Mouse (Mus musculus) neural tube, embryonic 12.5 days (tissue): ENCODE data around the gene Drg2. TPM values are rescaled to one million over a fixed set of nuclear protein-coding genes. Genes with fewer than 3 reads are reported as not detected.

Experiments used
- ATAC-seq: fragments of 200-750 bp; cut with Nextera tagmentation; 2 replicates; pipeline ENCODE4 v1.8.0; 2017; ENCODE audit warnings: low read depth, mild to moderate bottlenecking, moderate TSS enrichment, moderate library complexity; ENCODE audit not compliant: low FRiP score
- H3K27ac ChIP-seq: fragments of 300-500 bp; sonication (generic); 2 replicates; pipeline ENCODE4 v1.5.1; 2016
- H3K27me3 ChIP-seq: fragments of 300-500 bp; sonication (generic); replicated peaks from 2 replicates; pipeline ENCODE4 v1.6.1; 2016; ENCODE audit warnings: mild to moderate bottlenecking
- H3K36me3 ChIP-seq: fragments of 300-500 bp; sonication (generic); 2 replicates; pipeline ENCODE4 v1.6.1; 2016; ENCODE audit warnings: mild to moderate bottlenecking
- H3K4me1 ChIP-seq: fragments of 300-500 bp; sonication (generic); 2 replicates; pipeline ENCODE4 v1.6.1; 2016
- H3K4me2 ChIP-seq: fragments of 300-500 bp; sonication (generic); replicated peaks from 2 replicates; pipeline ENCODE4 v1.6.1; 2016; ENCODE audit warnings: mild to moderate bottlenecking
- H3K4me3 ChIP-seq: fragments of 300-500 bp; sonication (generic); 2 replicates; pipeline ENCODE4 v1.5.1; 2016
- H3K9ac ChIP-seq: fragments of 300-500 bp; sonication (generic); 2 replicates; pipeline ENCODE4 v1.6.1; 2016; ENCODE audit warnings: mild to moderate bottlenecking
- H3K9me3 ChIP-seq: fragments of 300-500 bp; sonication (generic); 2 replicates; pipeline ENCODE4 v1.6.1; 2016; ENCODE audit warnings: mild to moderate bottlenecking
- WGBS: fragments of 180-500 bp; shearing (Covaris S2); methylation state at CpG from one replicate; pipeline ENCODE4 v1.1.7; 2016; 5-methylcytosine and 5-hydroxymethylcytosine counted together
- polyA plus RNA-seq: library from polyadenylated mRNA; unstranded; fragments of >200 nt; fragmentation: Nextera tagmentation; extraction: Ambion mirVana; gene quantifications from 2 replicates; pipeline ENCODE4 v1.2.1, GENCODE M21; 2016

Drg2 gene
- polyA plus RNA-seq = 103 TPM in 2 replicates

DNA sequence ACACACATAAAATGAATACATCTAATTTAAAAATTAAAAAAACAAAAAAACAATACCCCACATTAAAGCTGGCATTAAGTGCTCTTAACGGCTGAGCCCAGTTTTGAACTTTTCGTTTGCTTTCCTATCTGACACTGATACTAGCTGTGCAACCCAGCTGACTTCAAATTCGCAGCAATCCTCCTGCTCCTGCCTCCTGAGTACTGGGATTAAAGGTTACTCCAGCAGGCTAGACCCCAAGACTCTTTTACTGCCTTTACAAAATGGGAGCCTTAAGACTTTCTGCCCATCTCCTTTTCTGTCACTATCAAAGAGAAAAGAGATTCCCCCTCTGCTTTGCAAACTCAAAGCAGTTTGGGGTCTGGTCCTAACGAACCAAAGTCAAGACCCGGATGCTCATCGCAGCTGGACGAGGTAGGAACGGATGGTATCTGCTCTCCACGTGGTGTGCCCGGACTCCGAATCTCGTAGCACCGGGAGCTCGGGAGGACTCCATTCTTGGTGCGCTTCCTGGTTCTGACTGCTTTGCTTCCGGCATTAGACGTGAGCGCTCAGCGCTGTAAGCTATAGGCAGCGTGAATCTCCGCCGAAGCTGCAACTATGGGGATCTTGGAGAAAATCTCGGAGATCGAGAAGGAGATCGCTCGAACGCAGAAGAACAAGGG is at the start of gene Drg2:
Gene Drg2 (plus strand): TSS at position 512 of the 665 bp plus-strand sequence.
- peak; percentile 80 for ATAC-seq
- peaks cover 29% of the 10 kb centered on the region for H3K36me3 ChIP-seq
- peak within 1 kb of the TSS; percentile 22; the same call in 1 of the 2 replicates for H3K27ac ChIP-seq
- H3K4me3 ChIP-seq = peak within 1 kb of the TSS; percentile 72
- H3K4me1 ChIP-seq = peaks cover 9% of the 10 kb centered on the region
- peak within 1 kb of the TSS; percentile 86 for H3K9ac ChIP-seq
- 5% methylated on average over 27 of the region's 27 CpGs for WGBS
- H3K4me2 ChIP-seq = peak within 1 kb of the TSS; percentile 84
- no peaks in the 10 kb centered on the region for H3K27me3 ChIP-seq
- H3K9me3 ChIP-seq = no peaks in the 10 kb centered on the region

DNA sequence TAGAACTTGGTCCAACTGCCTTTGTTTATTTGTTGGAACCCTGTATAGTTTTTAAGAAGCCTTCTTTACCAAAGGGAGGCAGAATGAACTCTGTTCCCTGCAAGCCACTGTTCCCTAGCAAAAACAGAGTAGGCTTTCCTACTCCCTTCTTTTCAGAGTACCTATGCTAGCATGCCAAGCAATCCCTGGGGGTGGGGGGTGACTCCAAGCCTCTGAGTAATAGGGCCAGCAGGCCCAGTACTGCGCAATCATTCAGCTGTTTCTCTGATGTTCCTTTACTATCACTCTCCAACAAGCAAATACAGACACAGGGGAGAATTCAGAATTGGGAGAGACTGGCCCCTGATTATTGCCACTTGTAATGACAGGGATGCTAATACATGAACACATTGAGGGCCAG is 47.8 kb upstream of the Drg2 start:
- H3K9ac ChIP-seq = no peak overlapping the region
- no peaks in the 10 kb centered on the region for H3K27me3 ChIP-seq
- H3K27ac ChIP-seq = no peak overlapping the region
- H3K4me1 ChIP-seq = no peaks in the 10 kb centered on the region
- H3K4me3 ChIP-seq = no peak overlapping the region
- no peaks in the 10 kb centered on the region for H3K9me3 ChIP-seq
- H3K4me2 ChIP-seq = no peak overlapping the region
- H3K36me3 ChIP-seq = peaks cover 59% of the 10 kb centered on the region
- no peak for ATAC-seq
- WGBS = 100% methylated on average over 1 of the region's 1 CpGs

DNA sequence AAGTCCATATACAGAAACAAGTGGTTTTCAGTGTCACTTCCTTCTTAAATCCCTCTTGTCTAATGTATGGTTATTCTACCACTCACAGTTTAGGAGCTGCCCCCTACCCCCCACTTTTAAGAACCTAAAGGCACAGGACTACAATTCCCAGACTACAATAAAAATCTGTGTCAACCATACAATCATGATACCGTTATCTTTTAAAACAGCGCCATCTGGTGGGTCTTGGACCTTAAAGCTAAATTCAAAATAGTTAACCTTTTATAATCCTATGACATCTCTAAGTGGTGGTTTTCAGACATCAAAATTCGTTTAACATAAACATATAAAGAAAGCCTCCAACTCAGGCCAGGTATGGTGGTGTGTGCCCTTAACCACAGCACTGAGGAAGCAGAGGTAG is 42.2 kb upstream of the Drg2 start:
- Histone ChIP-seq H3K36me3 (peaks cover 14% of the 10 kb centered on the region), H3K4me1 (peaks cover 12% of the 10 kb centered on the region), H3K9ac (no peak overlapping the region), H3K9me3 (no peaks in the 10 kb centered on the region), H3K4me3 (no peak overlapping the region), H3K27me3 (no peaks in the 10 kb centered on the region), H3K27ac (no peak overlapping the region), H3K4me2 (no peak overlapping the region)
- WGBS = 15% methylated on average over 3 of the region's 3 CpGs
- no peak for ATAC-seq

DNA sequence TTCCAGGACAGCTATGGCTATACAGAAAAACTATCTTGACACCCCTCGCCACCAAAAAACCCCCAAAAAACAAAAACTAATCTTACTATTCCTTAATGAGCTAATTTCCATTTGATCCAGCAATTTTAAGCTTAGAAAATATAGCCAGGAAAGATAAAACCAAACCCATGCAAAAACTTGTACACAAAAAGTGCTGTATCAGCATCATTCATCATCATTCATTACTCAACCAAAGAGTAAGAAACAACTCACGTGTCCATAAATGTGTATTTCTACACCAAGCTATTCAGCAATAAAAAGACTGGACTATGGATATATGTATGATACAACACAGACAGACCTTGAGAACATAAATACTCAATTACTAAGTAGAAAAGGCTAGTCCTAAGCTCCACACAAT is 41.5 kb upstream of the Drg2 start:
- Histone ChIP-seq H3K4me3 (no peak overlapping the region), H3K27me3 (no peaks in the 10 kb centered on the region), H3K9me3 (no peaks in the 10 kb centered on the region), H3K4me2 (no peak overlapping the region), H3K4me1 (peaks cover 12% of the 10 kb centered on the region), H3K27ac (no peak overlapping the region), H3K36me3 (peaks cover 8% of the 10 kb centered on the region), H3K9ac (no peak overlapping the region)
- ATAC-seq = no peak
- 88% methylated on average over 2 of the region's 2 CpGs for WGBS

DNA sequence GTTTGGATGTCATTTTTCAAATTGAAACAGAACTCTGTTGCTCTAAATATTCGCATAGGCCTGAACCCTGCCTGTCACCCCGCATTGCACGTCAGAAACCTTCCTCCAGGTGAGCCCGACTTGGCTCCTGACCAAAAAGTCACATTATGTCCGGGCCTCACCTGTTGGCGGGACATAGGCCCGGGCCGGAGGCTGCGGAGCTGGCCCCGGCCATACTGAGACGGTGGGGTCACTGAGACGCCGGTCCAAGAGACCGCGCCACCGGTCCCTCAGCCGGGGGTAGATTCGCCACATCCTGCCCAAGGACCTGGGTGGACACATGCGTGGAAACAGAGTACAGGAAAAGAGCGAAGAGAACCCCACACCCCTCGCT is 37.8 kb upstream of the Drg2 start:
- Histone ChIP-seq H3K4me1 (peaks cover 23% of the 10 kb centered on the region), H3K4me3 (peak overlapping the region; percentile 88), H3K9ac (peak overlapping the region; percentile 80), H3K36me3 (no peaks in the 10 kb centered on the region), H3K27ac (no peak overlapping the region), H3K27me3 (no peaks in the 10 kb centered on the region), H3K4me2 (peak overlapping the region; percentile 96), H3K9me3 (no peaks in the 10 kb centered on the region)
- ATAC-seq = no peak; the same call in 1 of the 2 replicates
- under 1% methylated on average over 21 of the region's 21 CpGs for WGBS

DNA sequence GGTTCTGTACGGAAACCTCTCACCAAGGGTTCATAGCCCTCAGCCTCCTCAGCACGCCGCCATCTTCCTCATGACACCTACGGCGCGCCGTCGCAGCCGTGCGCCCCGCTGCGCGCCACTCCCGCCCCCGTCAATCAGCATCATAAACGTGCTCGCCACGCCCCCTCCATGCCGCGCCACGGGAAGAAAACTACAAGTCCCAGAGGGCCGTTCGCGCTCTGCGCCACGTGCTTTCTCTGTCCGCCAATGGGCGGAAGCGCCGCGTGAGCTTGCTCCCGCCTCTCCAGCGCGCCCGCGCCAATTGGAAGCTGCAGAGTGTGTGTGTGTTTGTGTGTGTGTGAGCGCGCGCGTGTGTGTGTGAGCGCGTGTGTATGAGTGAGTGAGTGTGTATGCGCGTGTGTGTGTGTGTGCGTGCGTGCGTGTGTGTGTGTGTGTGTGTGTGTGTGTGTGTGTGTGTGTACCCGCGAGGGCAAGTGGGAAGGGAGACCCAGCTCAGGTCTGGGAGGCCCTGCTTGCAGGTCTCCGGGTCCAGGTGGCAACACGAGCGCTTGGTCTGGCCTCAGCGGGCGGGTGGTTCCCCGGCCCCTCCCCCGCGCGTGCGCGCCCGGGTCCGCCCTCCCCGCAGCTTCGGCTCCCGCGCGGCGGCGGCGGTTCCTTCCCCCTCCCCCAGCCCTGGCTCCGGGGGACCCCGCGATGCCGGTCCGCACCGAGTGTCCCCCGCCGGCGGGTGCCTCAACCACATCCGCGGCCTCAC is 37.3 kb upstream of the Drg2 start, which contains the start of gene Gid4:
Gene Gid4 (plus strand): TSS at position 183 of the 754 bp plus-strand sequence.
- WGBS = under 1% methylated on average over 79 of the region's 81 CpGs

DNA sequence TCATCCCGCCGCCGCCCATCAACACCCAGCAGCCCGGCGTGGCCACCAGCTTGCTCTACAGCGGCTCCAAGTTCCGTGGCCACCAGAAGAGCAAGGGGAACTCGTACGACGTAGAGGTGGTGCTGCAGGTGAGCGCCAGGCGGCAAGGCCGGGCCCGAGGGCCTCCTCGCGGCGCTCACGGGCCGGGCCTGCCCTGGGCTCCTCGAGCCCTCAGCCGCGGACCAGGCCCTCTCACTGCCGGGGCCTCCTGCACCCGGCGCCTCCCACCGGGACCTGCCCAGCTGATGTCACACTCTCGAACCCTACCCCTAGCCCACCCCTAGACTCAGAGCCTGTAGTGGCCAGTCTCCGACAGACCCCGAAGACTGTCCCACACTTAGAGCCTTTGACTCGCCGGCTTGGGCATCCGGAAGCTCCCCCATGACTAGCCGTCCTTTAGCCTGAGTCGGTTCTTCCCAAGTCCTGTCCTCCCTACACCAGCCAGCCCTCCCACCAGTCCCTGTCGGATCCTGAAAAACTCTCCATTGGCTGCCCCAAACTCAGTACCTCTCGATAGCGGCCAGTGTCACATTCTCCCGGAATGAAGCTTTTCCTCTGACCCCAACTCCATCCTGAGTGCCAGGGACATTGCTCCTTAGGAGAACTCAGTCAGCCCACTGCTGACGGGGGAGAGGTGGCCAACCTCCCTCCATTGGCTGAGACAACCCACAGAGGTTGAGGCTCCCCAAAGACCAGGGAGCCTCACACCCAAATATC is 36.5 kb upstream of the Drg2 start, which contains the start of gene Atpaf2:
Gene Atpaf2 (minus strand): TSS at position 741 of the 756 bp plus-strand sequence.
- peaks cover 23% of the 10 kb centered on the region for H3K4me1 ChIP-seq
- peak within 1 kb of the TSS; percentile 96 for H3K4me2 ChIP-seq
- H3K27me3 ChIP-seq = no peaks in the 10 kb centered on the region
- no peaks in the 10 kb centered on the region for H3K9me3 ChIP-seq
- under 1% methylated on average over 39 of the region's 39 CpGs for WGBS
- peak within 1 kb of the TSS; percentile 88 for H3K4me3 ChIP-seq
- peak within 1 kb of the TSS; percentile 62 for H3K27ac ChIP-seq
- ATAC-seq = peak; percentile 42
- no peaks in the 10 kb centered on the region for H3K36me3 ChIP-seq
- peak within 1 kb of the TSS; percentile 91 for H3K9ac ChIP-seq

More for the DNA sequence above, 37.3 kb upstream of the Drg2 start, which contains the start of gene Gid4:
- ATAC-seq = peak; percentile 97
- H3K27ac ChIP-seq = peak within 1 kb of the TSS; percentile 62
- no peaks in the 10 kb centered on the region for H3K27me3 ChIP-seq
- no peaks in the 10 kb centered on the region for H3K36me3 ChIP-seq
- peak within 1 kb of the TSS; percentile 91 for H3K9ac ChIP-seq
- H3K9me3 ChIP-seq = no peaks in the 10 kb centered on the region
- H3K4me1 ChIP-seq = peaks cover 23% of the 10 kb centered on the region
- H3K4me2 ChIP-seq = peak within 1 kb of the TSS; percentile 96
- peak within 1 kb of the TSS; percentile 88 for H3K4me3 ChIP-seq

DNA sequence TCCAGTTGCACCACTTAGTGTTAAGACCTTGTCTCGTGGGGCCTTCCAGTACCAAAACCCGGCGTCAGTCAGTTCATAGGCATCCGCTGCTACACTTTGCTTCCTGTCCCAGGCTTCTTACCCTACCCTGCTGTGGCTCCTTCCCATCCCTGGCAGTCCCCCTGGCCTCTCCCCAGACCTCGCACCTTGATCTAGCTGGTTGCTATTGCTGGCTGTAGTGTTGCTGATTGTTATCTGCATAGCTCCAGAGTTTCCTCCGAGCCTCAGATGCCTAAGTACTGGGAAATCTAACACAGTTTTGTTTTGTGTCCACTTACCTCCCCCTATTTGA is 36.0 kb upstream of the Drg2 start:
- no peak for ATAC-seq
- H3K9ac ChIP-seq = peak overlapping the region; percentile 91
- H3K27me3 ChIP-seq = no peaks in the 10 kb centered on the region

DNA sequence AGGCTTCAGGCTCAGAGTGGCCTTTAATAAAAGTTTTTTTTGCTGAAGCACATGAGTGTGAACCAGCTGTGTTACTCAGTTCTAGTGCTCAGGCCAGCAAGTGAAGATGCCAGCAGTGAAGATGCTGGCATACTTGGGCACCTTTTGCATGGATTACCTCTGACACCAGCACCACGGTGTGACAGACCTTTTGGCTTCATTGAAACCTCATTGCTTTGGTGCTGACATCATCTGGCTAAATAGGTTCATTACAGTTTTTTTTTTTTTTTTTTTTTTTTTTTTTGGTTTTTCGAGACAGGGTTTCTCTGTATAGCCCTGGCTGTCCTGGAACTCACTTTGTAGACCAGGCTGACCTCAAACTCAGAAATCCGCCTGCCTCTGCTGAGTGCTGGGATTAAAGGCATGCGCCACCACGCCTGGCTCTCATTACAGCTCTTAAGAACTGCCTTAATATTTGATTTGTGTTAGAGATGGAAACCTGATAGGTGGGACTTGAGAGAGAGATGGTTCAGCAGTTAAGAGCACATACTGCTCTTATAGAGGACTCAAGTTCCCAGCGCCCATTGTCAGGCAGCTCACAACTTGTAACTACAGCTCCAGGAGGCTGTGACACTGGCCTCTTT is 32.2 kb upstream of the Drg2 start:
- Histone ChIP-seq H3K9me3 (no peaks in the 10 kb centered on the region), H3K4me3 (no peak overlapping the region), H3K36me3 (peaks cover 5% of the 10 kb centered on the region; the same call in 1 of the 2 replicates), H3K4me2 (no peak overlapping the region), H3K27ac (no peak overlapping the region), H3K9ac (no peak overlapping the region), H3K4me1 (peaks cover 11% of the 10 kb centered on the region), H3K27me3 (no peaks in the 10 kb centered on the region)
- ATAC-seq = no peak
- 69% methylated on average over 6 of the region's 6 CpGs for WGBS

More for the DNA sequence above, 36.0 kb upstream of the Drg2 start:
- peak overlapping the region; percentile 96 for H3K4me2 ChIP-seq
- no peak overlapping the region for H3K27ac ChIP-seq
- H3K4me1 ChIP-seq = peaks cover 23% of the 10 kb centered on the region
- peak overlapping the region; percentile 88 for H3K4me3 ChIP-seq
- no peaks in the 10 kb centered on the region for H3K9me3 ChIP-seq
- no peaks in the 10 kb centered on the region for H3K36me3 ChIP-seq
- 24% methylated on average over 6 of the region's 6 CpGs for WGBS

DNA sequence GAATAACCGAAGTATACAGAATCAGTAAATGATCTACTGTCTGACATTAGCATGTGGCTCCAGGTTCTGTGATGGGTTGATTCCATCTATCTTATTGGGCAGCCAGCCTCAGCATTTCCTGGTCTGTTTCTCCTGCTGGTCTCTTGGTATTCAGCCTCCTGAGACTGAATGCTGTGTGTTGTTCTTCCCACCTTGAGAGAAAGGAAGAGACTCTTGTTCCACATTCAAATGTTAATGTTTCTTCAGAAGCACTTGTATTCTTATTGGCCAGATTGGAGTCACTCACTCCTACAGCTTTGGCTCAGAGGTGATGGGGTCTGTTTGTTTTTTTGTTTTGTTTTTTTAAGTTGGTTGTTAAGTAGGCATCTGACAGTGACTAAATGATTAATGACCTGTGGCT is 31.4 kb upstream of the Drg2 start:
- Histone ChIP-seq H3K9ac (no peak overlapping the region), H3K36me3 (peaks cover 12% of the 10 kb centered on the region; the same call in 1 of the 2 replicates), H3K4me1 (peaks cover 11% of the 10 kb centered on the region), H3K27me3 (no peaks in the 10 kb centered on the region), H3K4me2 (no peak overlapping the region), H3K27ac (no peak overlapping the region), H3K4me3 (no peak overlapping the region), H3K9me3 (no peaks in the 10 kb centered on the region)
- 70% methylated on average over 1 of the region's 1 CpGs for WGBS
- ATAC-seq = no peak

DNA sequence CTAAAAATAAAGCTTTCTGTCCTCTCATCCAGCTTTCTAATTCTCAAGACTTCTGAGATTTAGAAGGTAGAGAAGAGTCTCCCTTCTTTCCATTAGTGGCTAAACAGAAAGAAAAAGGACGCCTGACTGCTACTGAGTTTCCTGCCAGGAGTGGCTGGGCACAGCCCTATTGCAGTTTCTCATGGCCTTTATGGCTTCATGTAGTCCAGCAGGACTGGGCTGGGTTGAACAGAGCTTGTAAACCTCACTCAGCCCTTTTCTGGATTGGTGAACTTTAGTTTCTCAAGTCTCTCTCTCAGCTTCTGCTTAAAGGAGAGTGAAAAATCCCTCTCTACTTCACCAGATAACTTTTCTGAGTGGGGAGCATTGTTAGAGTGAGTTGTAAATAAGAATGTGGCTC is 28.0 kb upstream of the Drg2 start:
- no peak overlapping the region for H3K4me3 ChIP-seq
- no peak overlapping the region for H3K27ac ChIP-seq
- H3K4me2 ChIP-seq = no peak overlapping the region
- no peaks in the 10 kb centered on the region for H3K9me3 ChIP-seq
- peaks cover 17% of the 10 kb centered on the region for H3K36me3 ChIP-seq
- no peak overlapping the region for H3K9ac ChIP-seq
- 92% methylated on average over 1 of the region's 1 CpGs for WGBS
- no peaks in the 10 kb centered on the region for H3K27me3 ChIP-seq
- H3K4me1 ChIP-seq = no peaks in the 10 kb centered on the region
- no peak for ATAC-seq
